Mouse (Mus musculus): ENCODE results near the gene Dhrs9.
"Not testable (repeated sequence)": the region's sequence is repeated elsewhere in the genome, so short reads cannot be mapped to it uniquely, and the experiment has no call there.

Gene Dhrs9

GRCm38 (mm10) chr2:69380281-69380680 is at the start of gene Dhrs9:
Gene Dhrs9, plus strand, starts transcription at chr2:69380445.
- DNase-seq (ENCODE audit: low read depth, low spot score): peak; percentile 52
- no peaks in the 10 kb centered on the region for H3K36me3 ChIP-seq (ENCODE audit: control insufficient read depth, insufficient read depth, low read length, poor library complexity, severe bottlenecking)
- H3K27me3 ChIP-seq (ENCODE audit: control insufficient read depth, insufficient read depth, low read length, poor library complexity, severe bottlenecking): no peaks in the 10 kb centered on the region

GRCm38 (mm10) chr2:69331523-69331922 is 48.7 kb upstream of the Dhrs9 start:
- DNase-seq (ENCODE audit: low read depth, low spot score); H3K27me3 ChIP-seq (ENCODE audit: control insufficient read depth, insufficient read depth, low read length, poor library complexity, severe bottlenecking); H3K36me3 ChIP-seq (ENCODE audit: control insufficient read depth, insufficient read depth, low read length, poor library complexity, severe bottlenecking): not testable (repeated sequence)

DNA sequence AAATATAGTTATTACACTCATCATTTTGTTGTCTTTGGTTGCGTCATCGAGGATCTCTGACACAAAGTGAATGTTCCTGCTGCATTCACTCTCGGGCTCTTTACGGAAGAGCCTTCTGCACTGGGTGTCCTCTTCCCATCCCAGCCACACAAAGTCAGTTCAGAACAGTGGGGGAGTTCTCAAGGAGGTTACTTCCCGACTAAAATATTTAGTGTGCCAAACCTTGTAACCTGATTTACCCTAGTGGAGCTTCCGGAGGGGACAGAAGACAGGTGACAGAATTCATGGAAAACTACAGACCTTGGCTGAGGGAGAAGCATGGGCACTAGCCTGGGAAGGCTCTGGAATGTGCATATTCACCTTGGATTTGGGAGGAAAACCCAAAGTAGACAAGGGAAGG is 38.7 kb upstream of the Dhrs9 start:
- DNase-seq (ENCODE audit: low read depth, low spot score): no peak
- Histone ChIP-seq H3K27me3 (ENCODE audit: control insufficient read depth, insufficient read depth, low read length, poor library complexity, severe bottlenecking) (no peaks in the 10 kb centered on the region), H3K36me3 (ENCODE audit: control insufficient read depth, insufficient read depth, low read length, poor library complexity, severe bottlenecking) (no peaks in the 10 kb centered on the region)

- Histone ChIP-seq H3K36me3 (ENCODE audit: control insufficient read depth, insufficient read depth, low read length, poor library complexity, severe bottlenecking) (no peaks in the 10 kb centered on the region), H3K27me3 (ENCODE audit: control insufficient read depth, insufficient read depth, low read length, poor library complexity, severe bottlenecking) (no peaks in the 10 kb centered on the region)
- no peak for DNase-seq (ENCODE audit: low read depth, low spot score)
Measured at GRCm38 (mm10) chr2:69342496-69343221, 37.6 kb upstream of the Dhrs9 start, which contains the start of gene Abcb11. Gene Abcb11, minus strand, starts transcription at chr2:69342616.

DNA sequence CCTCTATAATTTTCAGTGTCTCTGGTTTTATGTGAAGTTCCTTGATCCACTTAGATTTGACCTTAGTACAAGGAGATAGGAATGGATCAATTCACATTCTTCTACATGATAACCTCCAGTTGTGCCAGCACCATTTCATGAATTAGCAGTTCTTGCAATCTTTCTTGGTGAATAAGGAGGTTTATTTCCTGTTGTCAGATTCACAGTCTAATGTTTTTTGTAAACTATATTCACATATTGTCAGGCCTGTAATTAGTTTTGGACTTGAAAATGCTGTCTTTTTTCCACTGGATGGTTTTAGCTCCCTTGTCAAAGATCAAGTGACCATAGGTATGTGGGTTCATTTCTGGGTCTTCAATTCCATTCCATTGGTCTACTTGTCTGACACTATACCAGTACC is 24.8 kb upstream of the Dhrs9 start:
- H3K36me3 ChIP-seq (ENCODE audit: control insufficient read depth, insufficient read depth, low read length, poor library complexity, severe bottlenecking); H3K27me3 ChIP-seq (ENCODE audit: control insufficient read depth, insufficient read depth, low read length, poor library complexity, severe bottlenecking); DNase-seq (ENCODE audit: low read depth, low spot score): not testable (repeated sequence)

- Histone ChIP-seq H3K27me3 (ENCODE audit: control insufficient read depth, insufficient read depth, low read length, poor library complexity, severe bottlenecking) (no peaks in the 10 kb centered on the region), H3K36me3 (ENCODE audit: control insufficient read depth, insufficient read depth, low read length, poor library complexity, severe bottlenecking) (no peaks in the 10 kb centered on the region)
- no peak for DNase-seq (ENCODE audit: low read depth, low spot score)
Measured at GRCm38 (mm10) chr2:69364831-69365230, 15.4 kb upstream of the Dhrs9 start.

DNA sequence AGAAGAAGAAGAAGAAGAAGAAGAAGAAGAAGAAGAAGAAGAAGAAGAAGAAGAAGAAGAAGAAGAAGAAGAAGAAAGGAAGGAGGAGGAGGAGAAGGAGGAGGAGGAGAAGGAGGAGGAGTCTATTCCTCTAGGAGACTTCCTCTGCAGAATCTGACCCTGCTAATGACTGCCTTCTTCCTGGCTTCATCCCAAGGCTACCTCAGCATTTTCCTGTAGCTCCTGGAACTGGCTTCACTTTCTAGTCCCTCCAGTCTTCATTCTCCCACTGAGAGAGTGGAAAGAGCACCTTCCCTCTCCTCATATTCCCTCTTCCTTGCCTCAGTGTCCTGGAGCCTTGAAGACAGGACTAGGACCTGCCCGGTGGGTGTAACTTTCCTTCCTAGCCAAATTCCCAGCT is 15.0 kb upstream of the Dhrs9 start:
- H3K27me3 ChIP-seq (ENCODE audit: control insufficient read depth, insufficient read depth, low read length, poor library complexity, severe bottlenecking): no peaks in the 10 kb centered on the region

GRCm38 (mm10) chr2:69376780-69377179 is 3.5 kb upstream of the Dhrs9 start:
- DNase-seq (ENCODE audit: low read depth, low spot score): no peak
- Histone ChIP-seq H3K36me3 (ENCODE audit: control insufficient read depth, insufficient read depth, low read length, poor library complexity, severe bottlenecking) (no peaks in the 10 kb centered on the region), H3K27me3 (ENCODE audit: control insufficient read depth, insufficient read depth, low read length, poor library complexity, severe bottlenecking) (no peaks in the 10 kb centered on the region)

More for the DNA sequence above, 15.0 kb upstream of the Dhrs9 start:
- no peak for DNase-seq (ENCODE audit: low read depth, low spot score)
- H3K36me3 ChIP-seq (ENCODE audit: control insufficient read depth, insufficient read depth, low read length, poor library complexity, severe bottlenecking): no peaks in the 10 kb centered on the region

GRCm38 (mm10) chr2:69379801-69380200 is 444 bp upstream of the Dhrs9 start:
- no peak for DNase-seq (ENCODE audit: low read depth, low spot score)
- Histone ChIP-seq H3K27me3 (ENCODE audit: control insufficient read depth, insufficient read depth, low read length, poor library complexity, severe bottlenecking) (no peaks in the 10 kb centered on the region), H3K36me3 (ENCODE audit: control insufficient read depth, insufficient read depth, low read length, poor library complexity, severe bottlenecking) (no peaks in the 10 kb centered on the region)

DNA sequence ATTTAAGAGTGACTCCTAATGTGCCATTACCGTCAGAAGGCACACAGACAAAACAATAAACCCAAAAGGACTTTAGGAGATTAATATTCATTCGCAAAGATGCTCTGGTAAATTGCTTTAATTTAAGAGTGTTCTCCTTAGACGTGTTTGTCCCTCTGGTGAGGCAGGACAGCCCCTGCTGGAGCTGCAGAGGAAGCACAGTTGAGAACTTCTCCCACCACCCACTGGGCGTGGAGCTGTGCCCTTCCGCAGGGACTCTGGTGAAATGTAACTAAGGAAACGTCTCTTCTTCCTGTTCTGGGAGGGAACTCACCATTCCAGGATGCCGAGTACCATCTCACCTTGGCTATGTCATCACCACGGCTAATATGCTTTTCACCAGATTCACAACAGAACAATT is 1.5 kb downstream of the Dhrs9 start:
- Histone ChIP-seq H3K36me3 (ENCODE audit: control insufficient read depth, insufficient read depth, low read length, poor library complexity, severe bottlenecking) (no peaks in the 10 kb centered on the region), H3K27me3 (ENCODE audit: control insufficient read depth, insufficient read depth, low read length, poor library complexity, severe bottlenecking) (no peaks in the 10 kb centered on the region)
- peak; percentile 2 for DNase-seq (ENCODE audit: low read depth, low spot score)

- Histone ChIP-seq H3K36me3 (ENCODE audit: control insufficient read depth, insufficient read depth, low read length, poor library complexity, severe bottlenecking) (no peaks in the 10 kb centered on the region), H3K27me3 (ENCODE audit: control insufficient read depth, insufficient read depth, low read length, poor library complexity, severe bottlenecking) (no peaks in the 10 kb centered on the region)
- peak; percentile 3 for DNase-seq (ENCODE audit: low read depth, low spot score)
Measured at GRCm38 (mm10) chr2:69382838-69383237, 2.6 kb downstream of the Dhrs9 start.

- Histone ChIP-seq H3K27me3 (ENCODE audit: control insufficient read depth, insufficient read depth, low read length, poor library complexity, severe bottlenecking) (no peaks in the 10 kb centered on the region), H3K36me3 (ENCODE audit: control insufficient read depth, insufficient read depth, low read length, poor library complexity, severe bottlenecking) (no peaks in the 10 kb centered on the region)
- DNase-seq (ENCODE audit: low read depth, low spot score): no peak
Measured at GRCm38 (mm10) chr2:69386118-69386871, 6.0 kb downstream of the Dhrs9 start.

DNA sequence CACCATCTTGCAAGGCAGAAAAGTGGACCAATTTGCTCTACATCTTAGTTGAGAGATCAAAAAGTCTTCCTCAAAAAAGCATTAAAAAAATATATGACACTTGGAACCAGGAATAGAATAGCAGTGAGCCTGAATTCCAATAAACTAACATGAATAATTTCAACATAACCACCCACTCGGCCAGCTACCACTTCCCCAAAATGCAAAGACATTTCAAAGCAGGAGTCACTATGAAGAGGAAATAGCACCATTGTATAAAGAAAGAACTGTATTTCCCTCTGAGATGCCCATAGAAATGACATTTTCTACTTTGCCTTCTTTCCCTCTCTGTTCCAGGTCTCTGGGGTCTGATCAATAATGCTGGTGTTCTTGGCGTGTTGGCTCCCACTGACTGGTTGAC is 13.7 kb downstream of the Dhrs9 start:
- DNase-seq (ENCODE audit: low read depth, low spot score): no peak
- Histone ChIP-seq H3K36me3 (ENCODE audit: control insufficient read depth, insufficient read depth, low read length, poor library complexity, severe bottlenecking) (no peaks in the 10 kb centered on the region), H3K27me3 (ENCODE audit: control insufficient read depth, insufficient read depth, low read length, poor library complexity, severe bottlenecking) (no peaks in the 10 kb centered on the region)

DNA sequence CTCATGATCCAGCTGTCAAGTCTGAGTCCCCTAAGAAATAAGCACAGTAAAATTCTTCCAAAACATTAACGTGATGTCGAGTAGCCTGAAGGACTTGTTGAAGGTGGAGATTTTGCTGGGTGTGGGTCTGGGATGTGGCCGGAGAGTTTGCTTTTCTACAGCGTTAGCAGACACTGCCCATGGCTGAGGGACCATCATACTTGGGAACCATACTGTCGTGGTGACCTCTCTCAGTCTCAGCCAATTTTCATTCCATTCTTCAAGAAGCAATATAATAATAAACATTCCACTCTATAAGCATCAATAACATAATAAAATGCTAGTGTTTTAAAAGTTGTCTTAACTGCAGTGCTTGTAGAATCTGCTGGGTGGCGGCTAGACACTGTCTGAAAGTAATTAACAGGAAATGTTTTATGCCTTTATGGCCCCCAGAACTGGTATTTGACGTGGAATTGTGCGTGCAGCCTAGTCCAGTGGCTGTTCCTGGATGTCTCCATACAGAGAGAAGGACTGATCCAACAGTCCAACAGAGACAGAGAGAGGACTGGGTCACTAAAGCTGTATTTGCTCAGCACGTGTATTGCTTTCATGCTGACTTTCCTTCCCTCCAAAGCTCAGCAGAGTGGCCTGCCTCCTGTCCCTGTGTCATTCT is 15.5 kb downstream of the Dhrs9 start:
- no peaks in the 10 kb centered on the region for H3K36me3 ChIP-seq (ENCODE audit: control insufficient read depth, insufficient read depth, low read length, poor library complexity, severe bottlenecking)
- H3K27me3 ChIP-seq (ENCODE audit: control insufficient read depth, insufficient read depth, low read length, poor library complexity, severe bottlenecking): no peaks in the 10 kb centered on the region
- no peak for DNase-seq (ENCODE audit: low read depth, low spot score)
